Mouse (Mus musculus) heart, postnatal 4 days (tissue): ENCODE data around the gene Zfp358. TPM values are rescaled to one million over a fixed set of nuclear protein-coding genes. Genes with fewer than 3 reads are reported as not detected.

ENCODE experiments used
- total RNA-seq, 2 experiments: library from RNA; stranded (reverse); gene quantifications; 2 replicates each; pipeline ENCODE4 v1.2.3; 2021

Zfp358 gene
- total RNA-seq, 2 experiments from 2014 or later = 24.6 to 26.1 TPM

Other genes with a start within 250 kb of the Zfp358 start
- 100 to 1,000 TPM; 118 to 122 TPM for gene Insr, start 213.5 kb upstream of the Zfp358 start, total RNA-seq
- under 1 TPM; 0.12 to 0.25 TPM for gene A430078G23Rik, start 139.7 kb upstream of the Zfp358 start, total RNA-seq
- gene Arhgef18, start 100.1 kb upstream of the Zfp358 start, total RNA-seq = 10 to 100 TPM; 17.3 to 19.8 TPM
- gene Pex11g, start 25.5 kb upstream of the Zfp358 start, total RNA-seq = 1 to 10 TPM; 4.1 to 4.5 TPM
- under 1 TPM in 1 of 2 experiments, not detected in 1; 0.32 TPM for gene Tex45, start 22.3 kb upstream of the Zfp358 start, total RNA-seq
- gene Mcoln1, start 7.3 kb downstream of the Zfp358 start, total RNA-seq = 10 to 100 TPM; 26.4 to 29.0 TPM
- 10 to 100 TPM; 15.1 to 15.9 TPM for gene Pnpla6, start 22.2 kb downstream of the Zfp358 start, total RNA-seq
- gene C330021F23Rik, start 74.9 kb downstream of the Zfp358 start, total RNA-seq = 1 to 10 TPM; 1.1 to 2.2 TPM
- gene Camsap3, start 94.2 kb downstream of the Zfp358 start, total RNA-seq = 1 to 10 TPM; 1.5 to 2.9 TPM
- 10 to 100 TPM; 20.9 to 21.3 TPM for gene Xab2, start 128.2 kb downstream of the Zfp358 start, total RNA-seq
- 10 to 100 TPM; 72.5 to 77.7 TPM for gene Pet100, start 128.4 kb downstream of the Zfp358 start, total RNA-seq
- gene Pcp2, start 132.4 kb downstream of the Zfp358 start, total RNA-seq = not detected
- 10 to 100 TPM; 15.4 to 17.3 TPM for gene Stxbp2, start 137.8 kb downstream of the Zfp358 start, total RNA-seq
- gene Retn, start 162.6 kb downstream of the Zfp358 start, total RNA-seq = not detected
- under 1 TPM in 1 of 2 experiments, not detected in 1; 0.23 TPM for gene Mcemp1, start 172.6 kb downstream of the Zfp358 start, total RNA-seq
- gene Fcor, start 179.2 kb downstream of the Zfp358 start, total RNA-seq = under 1 TPM; 0.81 to 0.86 TPM
- gene Trappc5, start 183.2 kb downstream of the Zfp358 start, total RNA-seq = 10 to 100 TPM; 16.8 to 19.8 TPM
- gene Fcer2a, start 201.0 kb downstream of the Zfp358 start, total RNA-seq = under 1 TPM in 1 of 2 experiments, not detected in 1; 0.18 TPM
- gene Clec4g, start 227.5 kb downstream of the Zfp358 start, total RNA-seq = 1 to 10 TPM in 1 of 2 experiments, under 1 TPM in 1; 0.63 to 1.3 TPM